Mouse (Mus musculus) cerebellum, adult 2 months (tissue): ENCODE results near the gene Mblac2. TPM values are rescaled to one million over a fixed set of nuclear protein-coding genes. Genes with fewer than 3 reads are reported as not detected.

ENCODE experiments used
- DNase-seq, 2 experiments: peaks; one replicate each; pipeline ENCODE4 v3.0.0; 2021
- H3K27ac ChIP-seq: fragments of 200-500 bp; 2 replicates; pipeline ENCODE4 v1.5.1; 2012; ENCODE audit warnings: low read length, control low read depth, inconsistent platforms; ENCODE audit not compliant: insufficient read depth
- H3K27me3 ChIP-seq: fragments of 200-500 bp; 2 replicates; pipeline ENCODE4 v1.6.1; 2012; ENCODE audit warnings: inconsistent platforms, mild to moderate bottlenecking, low read length, moderate library complexity; ENCODE audit not compliant: control insufficient read depth, insufficient read depth
- H3K4me1 ChIP-seq: fragments of 200-500 bp; 2 replicates; pipeline ENCODE4 v1.6.1; 2011; ENCODE audit warnings: low read length; ENCODE audit not compliant: control insufficient read depth, insufficient read depth
- H3K4me3 ChIP-seq: fragments of 200-500 bp; replicated peaks from 2 replicates; pipeline ENCODE3; 2011; ENCODE audit warnings: mild to moderate bottlenecking, low read depth, low read length, control low read depth; ENCODE audit not compliant: insufficient read depth
- CTCF ChIP-seq: fragments of 200-500 bp; IDR thresholded peaks from 2 replicates; pipeline ENCODE4 v1.5.1; 2011; ENCODE audit warnings: low read depth, mild to moderate bottlenecking, control low read depth, low read length, moderate library complexity, borderline replicate concordance; ENCODE audit not compliant: insufficient read depth
- POLR2A ChIP-seq: fragments of 200-500 bp; IDR thresholded peaks from 2 replicates; pipeline ENCODE4 v1.6.1; 2011; ENCODE audit warnings: low read length, control low read depth, borderline replicate concordance; ENCODE audit not compliant: insufficient read depth
- WGBS: fragments of 180-500 bp; shearing (Covaris S2); methylation state at CpG from one replicate; pipeline ENCODE4 v1.1.7; 2018; 5-methylcytosine and 5-hydroxymethylcytosine counted together
- polyA plus RNA-seq: library from polyadenylated mRNA; depleted of rRNA; stranded (reverse); fragments of >200 nt; gene quantifications from 2 replicates; pipeline ENCODE4 v1.2.3, GENCODE M21; 2012; rRNA removed

Mblac2 gene
- polyA plus RNA-seq: 20.8 and 21.6 TPM in 2 replicates

DNA sequence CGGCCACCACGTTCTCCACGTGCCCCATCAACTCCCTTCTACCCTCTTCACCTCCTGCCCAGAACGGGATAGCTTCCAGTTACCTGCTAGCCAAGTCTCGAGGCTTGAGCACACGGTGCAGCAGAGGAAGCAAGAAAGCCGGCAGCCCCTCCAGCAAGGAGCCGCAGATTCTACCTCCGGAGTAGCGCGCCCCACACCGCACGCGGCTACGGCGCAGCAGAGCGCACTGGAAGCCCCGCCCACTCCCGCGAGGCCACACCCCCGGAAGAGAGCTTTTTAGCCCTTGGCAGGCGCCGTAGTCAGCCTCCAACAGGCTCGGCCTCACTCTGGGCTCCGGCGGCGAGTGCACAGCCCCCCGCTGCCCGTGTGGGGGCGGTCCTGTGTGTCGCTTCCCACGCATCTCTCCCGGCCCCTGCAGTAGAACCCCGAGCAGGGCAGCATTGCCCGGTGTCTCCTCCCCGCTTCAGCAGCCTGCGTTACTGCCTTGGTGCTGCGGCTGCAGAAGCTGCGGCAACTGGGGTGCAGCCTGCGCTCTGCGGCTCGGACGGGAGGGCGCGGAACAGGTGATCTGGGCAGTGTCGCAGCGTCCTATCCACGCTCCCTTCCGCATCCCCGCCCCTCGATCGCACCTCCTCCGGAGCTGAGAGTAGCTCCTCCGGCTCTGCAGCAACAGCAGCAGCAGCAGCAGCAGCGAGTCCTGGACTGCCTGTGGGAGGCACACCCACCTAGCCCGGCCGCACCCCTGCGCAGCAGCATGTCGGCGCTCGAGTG lies at the start of gene Mblac2, which contains the start of gene Polr3g:
Gene Mblac2, plus strand, starts transcription at position 567 of the 771 bp plus-strand sequence.
Gene Polr3g, minus strand, starts transcription at position 239 of the 771 bp plus-strand sequence.
- Histone ChIP-seq H3K4me1 (peaks cover 2% of the 10 kb centered on the region), H3K27ac (peak within 1 kb of the TSS; percentile 64), H3K27me3 (no peaks in the 10 kb centered on the region), H3K4me3 (peak within 1 kb of the TSS; percentile 98)
- WGBS: under 1% methylated on average over 61 of the region's 61 CpGs
- DNase-seq: peak; percentile 94 to 97
- TF ChIP-seq CTCF: no peak
- peak; percentile 37; the same call in 1 of the 2 replicates for TF ChIP-seq POLR2A

DNA sequence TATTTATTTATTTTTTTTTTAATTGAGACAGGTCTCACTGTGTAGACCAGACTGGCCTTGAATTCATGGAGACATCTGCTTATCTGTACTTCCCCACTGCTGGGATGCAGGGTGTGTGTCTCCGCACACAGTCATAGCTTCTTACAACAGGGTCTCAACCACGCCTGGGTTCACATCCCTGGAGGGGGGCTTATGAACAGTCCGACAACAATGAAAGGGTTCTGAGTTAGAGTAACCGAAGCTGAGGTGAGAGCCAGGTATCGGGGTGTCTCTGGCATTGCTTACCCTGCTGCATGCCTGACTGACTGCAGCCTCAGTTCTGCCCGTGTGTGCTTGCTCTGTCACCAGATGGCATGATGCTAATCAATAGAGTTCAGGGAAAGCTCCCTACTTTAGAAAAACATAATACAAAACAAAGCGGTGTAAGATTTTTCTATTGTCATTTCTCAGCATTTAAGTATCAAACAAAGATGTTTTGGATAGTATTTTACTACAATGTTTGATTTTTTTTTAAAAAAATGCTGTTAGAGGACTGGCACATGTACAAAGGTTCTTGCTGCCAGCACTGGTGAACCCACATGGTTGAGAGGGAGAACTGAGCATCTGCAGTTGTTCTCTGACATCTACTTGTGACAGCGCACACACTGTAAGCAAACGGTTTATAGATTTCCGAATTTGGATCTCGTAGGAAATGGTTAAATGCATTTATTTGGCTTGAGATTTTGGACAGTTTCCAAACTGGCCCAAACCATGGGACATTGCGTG lies 47.4 kb upstream of the Mblac2 start:
- H3K27ac ChIP-seq: peak overlapping the region; percentile 81
- peak overlapping the region; percentile 26 for H3K4me3 ChIP-seq
- H3K4me1 ChIP-seq: peaks cover 17% of the 10 kb centered on the region
- DNase-seq: peak; percentile 45 to 56
- no peaks in the 10 kb centered on the region for H3K27me3 ChIP-seq
- WGBS: 15% methylated on average over 12 of the region's 12 CpGs
- TF ChIP-seq POLR2A: no peak

- Histone ChIP-seq H3K4me1 (peaks cover 14% of the 10 kb centered on the region), H3K27me3 (no peaks in the 10 kb centered on the region), H3K27ac (peak overlapping the region; percentile 61; the same call in 1 of the 2 replicates), H3K4me3 (peak overlapping the region; percentile 12)
- peak; percentile 58 to 83 for DNase-seq
- 11% methylated on average over 5 of the region's 5 CpGs for WGBS
- TF ChIP-seq POLR2A: no peak
These were observed 46.8 kb upstream of the Mblac2 start for GRCm38 (mm10) chr13:81664331-81664698.

GRCm38 (mm10) chr13:81667713-81668112 lies 43.4 kb upstream of the Mblac2 start:
- Histone ChIP-seq H3K4me1 (peaks cover 10% of the 10 kb centered on the region), H3K27ac (no peak overlapping the region), H3K27me3 (no peaks in the 10 kb centered on the region), H3K4me3 (no peak overlapping the region)
- no peak for TF ChIP-seq POLR2A
- TF ChIP-seq CTCF: no peak
- 94% methylated on average over 5 of the region's 5 CpGs for WGBS
- no peak for DNase-seq

GRCm38 (mm10) chr13:81675333-81675732 lies 35.8 kb upstream of the Mblac2 start:
- no peak overlapping the region for H3K4me3 ChIP-seq
- no peaks in the 10 kb centered on the region for H3K4me1 ChIP-seq
- H3K27me3 ChIP-seq: no peaks in the 10 kb centered on the region
- H3K27ac ChIP-seq: no peak overlapping the region
- TF ChIP-seq POLR2A (no peak), CTCF (no peak)
- WGBS: 87% methylated on average over 8 of the region's 8 CpGs
- no peak for DNase-seq

DNA sequence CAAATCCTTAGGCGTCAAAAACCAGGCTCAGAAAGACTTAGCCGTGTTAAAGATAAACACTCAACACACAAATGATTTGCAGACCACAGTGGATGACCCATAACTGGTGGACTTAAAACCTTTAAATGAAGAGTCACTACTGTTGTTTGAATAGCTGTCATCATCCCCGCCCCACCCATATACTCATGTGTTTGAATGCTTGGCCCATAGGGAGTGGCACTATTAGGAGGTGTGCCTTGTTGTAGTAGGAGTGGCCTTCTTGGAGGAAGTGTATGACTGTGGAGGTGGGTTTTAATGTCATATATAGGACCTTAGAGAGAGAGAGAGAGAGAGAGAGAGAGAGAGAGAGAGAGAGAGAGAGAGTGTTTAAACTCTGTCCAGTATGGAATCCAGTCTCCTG lies 28.0 kb upstream of the Mblac2 start:
- no peaks in the 10 kb centered on the region for H3K27me3 ChIP-seq
- 96% methylated on average over 3 of the region's 3 CpGs for WGBS
- H3K4me1 ChIP-seq: no peaks in the 10 kb centered on the region
- no peak overlapping the region for H3K27ac ChIP-seq
- H3K4me3 ChIP-seq: no peak overlapping the region
- DNase-seq: no peak
- TF ChIP-seq CTCF (no peak), POLR2A (no peak)

DNA sequence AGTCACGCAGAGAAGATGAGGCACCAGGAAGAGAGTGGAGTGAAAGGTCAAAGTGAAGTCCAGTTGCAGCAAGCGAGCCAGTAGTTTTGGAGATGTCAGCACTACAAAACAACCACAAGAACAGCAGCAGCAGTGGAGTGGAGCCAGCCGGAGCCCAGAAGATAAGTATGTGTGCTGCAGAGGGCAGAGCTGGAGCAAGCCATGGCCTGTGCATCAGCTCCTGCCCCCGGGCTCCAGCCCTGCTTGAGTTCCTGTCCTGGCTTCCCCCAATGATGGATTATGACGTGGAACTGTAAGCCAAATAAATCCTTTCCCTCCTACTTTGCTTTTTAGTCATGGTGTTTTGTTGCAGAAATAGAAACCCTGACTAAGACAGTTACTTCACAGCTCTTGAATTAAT lies 26.9 kb upstream of the Mblac2 start:
- H3K27me3 ChIP-seq: no peaks in the 10 kb centered on the region
- no peak for TF ChIP-seq POLR2A
- TF ChIP-seq CTCF: no peak
- no peak overlapping the region for H3K4me3 ChIP-seq
- no peak overlapping the region for H3K27ac ChIP-seq
- WGBS: 83% methylated on average over 5 of the region's 5 CpGs
- DNase-seq: no peak
- no peaks in the 10 kb centered on the region for H3K4me1 ChIP-seq

- DNase-seq: no peak
- Histone ChIP-seq H3K4me3 (no peak overlapping the region), H3K27me3 (no peaks in the 10 kb centered on the region), H3K4me1 (no peaks in the 10 kb centered on the region), H3K27ac (no peak overlapping the region)
- no peak for TF ChIP-seq CTCF
- WGBS: 59% methylated on average over 3 of the region's 3 CpGs
These were observed 26.3 kb upstream of the Mblac2 start for GRCm38 (mm10) chr13:81684884-81685283.
